Mouse (Mus musculus): ENCODE results near the gene Mrgpra1.
"Not testable (repeated sequence)": the region's sequence is repeated elsewhere in the genome, so short reads cannot be mapped to it uniquely, and the experiment has no call there.

The Mrgpra1 gene

DNA sequence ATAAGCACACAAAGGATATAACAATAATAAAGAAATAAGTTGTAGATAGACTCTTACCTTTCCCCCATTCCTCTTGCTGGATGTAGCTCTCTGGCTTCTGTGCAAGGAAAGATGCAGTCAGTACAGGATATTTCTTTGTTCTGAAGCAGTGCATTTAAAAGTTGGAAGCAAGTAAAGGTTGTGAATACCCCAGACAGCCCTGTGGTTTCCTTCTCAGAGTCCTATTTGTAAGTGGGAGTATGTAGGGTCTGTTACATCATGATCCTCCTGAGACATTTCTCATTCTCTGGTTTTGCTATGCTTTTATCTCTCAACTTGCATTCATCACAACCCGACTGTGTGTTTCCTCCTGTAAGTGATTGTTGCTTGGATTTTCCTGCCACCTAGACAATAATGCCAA, at the start of gene Mrgpra1:
Gene Mrgpra1 (minus strand): TSS at position 101 of the 400 bp plus-strand sequence.
- no peak for DNase-seq

GRCm38 (mm10) chr7:47401125-47401524, 47.1 kb upstream of the Mrgpra1 start:
- no peak for DNase-seq

DNA sequence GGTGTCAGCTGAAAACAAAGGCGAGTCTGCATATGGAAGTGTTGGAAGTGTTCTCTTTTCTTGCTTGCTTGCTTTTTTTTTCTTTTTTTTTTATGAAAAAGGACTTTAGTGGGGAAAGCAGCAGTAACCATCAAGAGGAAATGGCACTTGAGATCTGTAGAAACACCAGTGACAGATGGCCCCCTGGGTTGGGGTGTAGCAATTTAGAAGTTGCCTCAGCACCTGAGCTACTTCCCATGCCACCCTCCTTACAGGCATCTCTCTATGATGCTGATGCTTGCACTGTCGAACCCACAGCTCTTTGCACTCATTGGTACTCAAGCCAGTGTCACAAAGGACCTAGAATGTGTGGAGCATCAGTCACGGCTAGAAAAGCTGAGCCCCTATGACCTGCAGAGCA, 5.6 kb downstream of the Mrgpra1 start:
- no peak for DNase-seq

DNA sequence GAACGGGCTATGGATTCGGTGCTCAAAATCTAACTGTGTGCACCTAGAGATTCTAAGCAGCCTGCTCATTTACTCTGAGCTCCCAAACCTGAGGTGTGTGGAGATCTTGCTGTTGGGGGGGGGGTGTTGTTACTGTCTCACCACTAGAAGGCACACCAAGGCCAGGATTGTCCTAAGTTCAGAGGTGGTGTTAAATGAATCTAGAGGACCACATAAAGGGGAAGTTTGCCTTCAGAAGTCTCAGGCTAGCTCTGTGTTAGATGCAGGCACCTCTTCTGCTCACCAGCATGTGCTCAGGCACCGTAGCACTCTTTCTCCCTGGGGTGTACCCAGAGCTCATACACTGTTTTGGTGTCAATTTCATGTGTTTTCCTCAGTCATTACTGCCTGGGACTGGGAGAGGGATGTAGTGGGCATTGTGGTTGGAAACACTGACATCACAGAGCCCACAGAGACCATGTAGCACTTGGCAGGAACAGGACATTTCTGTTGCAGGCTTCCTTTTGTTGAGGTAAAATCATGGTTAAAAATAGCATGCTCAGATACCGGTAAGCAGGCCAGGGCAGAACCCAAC, 8.0 kb downstream of the Mrgpra1 start:
- DNase-seq: no peak

- not testable (repeated sequence) for DNase-seq
Measured at GRCm38 (mm10) chr7:47341887-47342286, 12.2 kb downstream of the Mrgpra1 start.

- not testable (repeated sequence) for DNase-seq
Measured at GRCm38 (mm10) chr7:47341389-47341788, 12.7 kb downstream of the Mrgpra1 start.

GRCm38 (mm10) chr7:47318299-47318698, 35.7 kb downstream of the Mrgpra1 start:
- DNase-seq: no peak

GRCm38 (mm10) chr7:47312289-47312688, 41.8 kb downstream of the Mrgpra1 start:
- no peak for DNase-seq

DNA sequence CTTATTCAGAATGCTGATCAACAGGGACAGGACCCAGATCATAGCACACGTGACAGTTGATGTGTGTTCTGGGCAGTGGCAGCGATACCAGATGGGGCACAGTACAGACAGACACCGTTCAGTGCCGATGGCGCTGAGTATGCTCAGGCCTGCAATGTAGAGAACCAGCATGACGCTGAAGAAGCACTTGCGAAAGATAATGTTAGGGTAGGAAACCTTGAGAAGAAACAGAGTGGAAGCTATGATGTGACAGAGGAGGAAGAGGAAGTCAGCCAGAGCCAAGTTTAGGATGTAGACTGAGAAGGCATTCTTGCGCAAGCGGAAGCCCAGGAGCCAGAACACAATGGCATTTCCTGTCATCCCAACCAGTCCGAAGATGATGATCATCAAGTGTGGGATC, 44.2 kb downstream of the Mrgpra1 start:
- no peak for DNase-seq

DNA sequence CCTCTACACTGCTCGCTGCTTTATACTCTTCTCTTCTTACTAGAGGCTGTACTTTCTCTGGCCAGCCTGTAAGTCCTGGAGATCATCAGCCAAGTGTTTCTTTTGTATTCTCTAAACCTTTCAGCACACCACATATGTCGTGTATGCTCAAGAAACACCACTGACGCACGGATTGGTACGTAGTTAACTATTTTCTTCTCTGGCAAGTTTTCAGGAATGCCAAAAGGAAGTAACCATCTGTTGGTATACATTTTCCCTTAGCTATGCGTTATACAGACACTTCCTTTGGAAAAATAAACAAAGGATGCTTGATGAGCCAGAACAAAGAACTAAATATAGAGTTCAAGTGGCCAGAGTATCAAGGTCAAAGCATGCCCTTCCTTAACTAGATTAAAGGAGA, 49.4 kb downstream of the Mrgpra1 start:
- DNase-seq: not testable (repeated sequence)

- not testable (repeated sequence) for DNase-seq
Measured at GRCm38 (mm10) chr7:47299612-47300011, 54.4 kb downstream of the Mrgpra1 start.
